Mouse (Mus musculus): ENCODE measurements around the gene Crlf1.

DNA sequence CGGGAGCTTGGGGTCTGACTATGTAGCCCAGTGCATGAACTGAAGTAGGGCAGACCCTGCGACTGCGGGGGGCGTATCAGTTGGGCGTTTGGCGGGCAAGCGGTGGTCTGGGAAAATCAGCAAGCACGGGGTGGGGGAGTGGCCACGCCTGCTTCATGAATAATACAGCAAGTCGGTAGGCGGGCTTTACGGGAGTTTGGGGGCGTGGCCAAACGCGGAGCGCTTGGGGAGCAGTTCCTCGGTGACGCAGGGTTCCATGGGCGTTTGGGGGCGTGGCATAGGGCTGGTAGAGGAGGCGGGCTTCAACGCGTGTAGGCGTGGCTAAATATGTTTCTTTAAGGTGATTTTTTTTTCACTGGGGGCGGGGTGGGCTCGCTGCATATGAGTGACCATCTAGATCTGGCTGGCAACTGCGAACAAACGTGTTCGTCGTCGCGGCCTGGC is 45.7 kb downstream of the Crlf1 start:
- TF ChIP-seq POLR2A (IDR thresholded peaks at IDR 0.05; ENCODE audit: extremely low read depth, insufficient read depth, low read length) (no peak), CTCF (IDR thresholded peaks at IDR 0.05; ENCODE audit: extremely low read depth, insufficient read depth, low read length) (no peak)
